Mouse (Mus musculus) MEL-GATA-1-ER (cell line): Measurements from ENCODE around the gene Ifna9.
"Not testable (repeated sequence)": the region's sequence is repeated elsewhere in the genome, so short reads cannot be mapped to it uniquely, and the experiment has no call there.

Source experiments
- DNase-seq: peaks from one replicate; pipeline ENCODE4 v3.0.0-alpha.2; 2012; ENCODE audit warnings: low read depth; ENCODE audit errors: extremely low read depth

Gene Ifna9

DNA sequence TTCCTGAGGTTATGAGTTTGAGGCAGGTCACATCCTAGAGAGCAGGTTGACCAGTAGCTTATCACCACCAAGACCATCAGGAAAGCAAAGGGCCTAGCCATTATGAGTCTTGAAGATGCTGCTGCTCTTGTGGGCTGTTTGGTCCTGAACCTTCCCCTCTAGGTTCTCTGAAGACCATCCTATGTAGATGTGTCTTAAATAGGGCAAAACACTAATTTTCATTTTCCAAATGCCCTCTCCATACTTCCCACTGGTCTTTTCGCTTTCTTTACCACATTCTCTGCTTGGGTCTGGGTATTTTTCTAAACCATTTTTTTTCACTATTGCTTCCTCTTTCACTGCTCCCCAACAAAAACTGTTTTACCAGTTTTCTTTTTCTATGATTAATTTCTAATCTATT is at the start of gene Ifna9:
Ifna9 (minus strand) TSS at position 101 of the 400 bp plus-strand sequence.
- no peak for DNase-seq

DNA sequence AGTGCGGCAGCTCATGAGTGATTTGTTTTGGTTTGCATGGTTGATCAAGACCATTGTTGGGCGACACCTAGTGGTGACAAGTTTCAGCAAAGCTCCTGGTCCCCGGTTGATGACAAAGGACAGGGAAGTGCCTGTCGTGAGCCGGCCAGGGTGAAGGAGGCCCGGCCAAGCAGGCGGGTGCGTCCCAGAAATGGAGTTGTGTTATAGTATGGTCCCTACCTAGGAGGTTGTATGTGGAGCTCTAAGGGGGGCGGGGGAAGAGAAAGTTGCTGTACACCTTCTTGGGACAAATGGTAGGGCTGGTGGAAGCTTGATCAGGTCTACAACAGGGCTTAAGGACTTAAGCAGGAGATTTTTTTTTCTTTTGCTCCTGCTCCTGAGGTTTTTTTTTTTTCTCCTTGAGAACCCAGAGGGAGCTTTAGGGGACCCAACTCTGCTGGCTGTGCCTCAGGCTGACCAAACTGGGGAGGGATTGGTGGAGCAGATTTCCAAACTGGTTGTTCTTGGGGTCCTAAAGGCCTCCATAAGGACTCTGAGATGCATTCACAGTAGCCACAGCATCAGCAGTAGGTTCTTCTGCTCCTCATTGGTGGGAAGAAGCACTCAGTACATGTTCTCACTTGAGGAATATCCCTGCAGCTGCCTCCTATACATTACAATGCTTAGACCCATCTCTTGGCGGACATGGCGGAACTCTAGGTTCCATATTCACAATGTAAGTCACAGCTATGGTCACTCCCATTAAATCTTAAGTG is 49.1 kb upstream of the Ifna9 start:
- DNase-seq = peak; percentile 98

DNA sequence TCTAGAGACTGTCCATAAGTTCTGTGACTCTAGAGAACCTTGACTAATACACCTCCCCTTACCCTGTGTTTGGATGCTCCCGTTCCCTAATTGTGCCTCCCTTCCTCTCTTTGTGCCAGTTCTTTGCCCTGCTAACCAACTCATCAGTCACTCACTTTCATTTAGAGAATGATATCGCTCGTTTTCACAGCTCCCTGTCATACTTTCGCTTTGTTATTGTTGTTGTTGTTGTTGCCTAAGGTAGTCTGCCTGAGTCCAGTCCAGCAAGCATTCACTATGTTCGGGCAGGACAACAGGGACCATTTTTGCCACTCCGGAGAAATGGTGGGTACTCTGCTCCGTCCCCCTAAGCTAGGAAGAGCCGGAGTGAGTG is 48.5 kb upstream of the Ifna9 start:
- no peak for DNase-seq

DNA sequence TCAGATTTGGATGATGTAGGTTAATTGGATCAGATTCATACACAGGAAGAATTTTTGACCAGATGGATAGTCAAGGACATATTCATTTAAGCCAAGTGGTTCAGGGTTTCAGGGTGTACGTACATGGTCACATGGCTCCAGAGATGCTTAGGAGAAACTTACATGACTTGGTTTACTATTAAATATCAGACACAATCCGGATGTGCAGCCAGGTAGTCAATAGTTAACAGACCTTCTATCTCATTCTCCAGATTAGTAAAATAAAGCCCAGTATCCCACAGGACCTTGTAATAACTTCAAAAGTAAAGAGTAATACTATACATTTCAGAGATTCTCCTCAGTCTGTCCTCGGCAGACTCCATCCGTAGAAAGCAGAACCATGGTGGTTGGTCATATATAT is 42.1 kb upstream of the Ifna9 start, which contains the start of gene C87499:
C87499 (minus strand) TSS at position 101 of the 400 bp plus-strand sequence.
- DNase-seq = no peak

DNA sequence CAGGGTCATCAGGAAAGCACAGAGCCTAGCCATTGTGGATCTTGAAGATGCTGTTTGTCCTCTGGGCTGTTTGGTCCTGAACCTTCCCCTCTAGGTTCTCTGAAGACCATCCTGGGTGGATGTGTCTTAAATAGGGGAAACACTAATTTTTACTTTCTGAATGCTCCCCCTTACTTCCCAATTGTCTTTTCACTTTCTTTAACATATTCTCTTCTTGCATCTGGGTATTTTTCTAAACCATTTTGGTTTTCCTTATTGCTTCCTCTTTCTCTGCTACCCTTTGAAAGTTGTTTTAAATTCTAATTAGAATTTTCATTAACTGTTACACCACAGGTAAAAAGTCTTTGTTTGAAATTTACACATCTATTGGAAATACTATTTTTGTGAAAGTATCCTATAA is 11.1 kb upstream of the Ifna9 start, which contains the start of gene Ifna12:
Ifna12 (minus strand) TSS at position 101 of the 400 bp plus-strand sequence.
- no peak for DNase-seq

DNA sequence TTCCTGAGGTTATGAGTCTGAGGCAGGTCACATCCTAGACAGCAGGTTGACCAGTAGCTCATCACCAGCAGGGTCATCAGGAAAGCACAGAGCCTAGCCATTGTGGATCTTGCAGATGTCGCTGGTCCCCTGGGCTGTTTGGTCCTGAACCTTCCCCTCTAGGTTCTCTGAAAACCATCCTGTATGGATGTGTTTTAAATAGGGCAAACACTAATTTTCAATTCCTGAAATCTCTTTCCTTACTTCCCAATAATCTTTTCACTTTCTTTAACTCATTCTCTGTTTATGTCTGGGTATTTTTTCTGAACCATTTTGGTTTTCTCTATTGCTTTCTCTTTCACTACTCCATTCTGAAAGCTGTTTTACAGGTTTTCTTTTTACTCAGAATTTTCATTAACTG is 20.5 kb downstream of the Ifna9 start, which contains the start of gene Ifna14:
Ifna14 (minus strand) TSS at position 101 of the 400 bp plus-strand sequence.
- DNase-seq = no peak

DNA sequence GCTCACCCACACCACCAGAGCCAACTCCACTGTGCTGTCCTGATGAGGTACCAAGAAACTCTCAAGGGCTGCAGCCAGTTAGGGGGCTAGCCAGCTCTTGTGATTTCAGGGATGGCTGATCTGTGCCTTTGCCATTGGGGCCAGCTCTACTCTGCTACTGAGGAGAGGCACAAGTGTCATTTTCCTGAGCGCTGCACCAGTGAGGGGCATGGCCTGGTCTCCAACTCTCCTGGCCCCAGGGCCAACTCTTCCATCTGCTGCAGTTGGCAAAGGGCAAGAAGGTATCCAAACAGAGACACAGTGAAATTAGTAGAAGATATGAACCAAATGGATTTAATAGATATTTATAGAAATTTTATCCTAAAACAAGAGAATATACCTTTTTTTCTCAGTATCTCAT is 30.4 kb downstream of the Ifna9 start:
- no peak for DNase-seq

DNA sequence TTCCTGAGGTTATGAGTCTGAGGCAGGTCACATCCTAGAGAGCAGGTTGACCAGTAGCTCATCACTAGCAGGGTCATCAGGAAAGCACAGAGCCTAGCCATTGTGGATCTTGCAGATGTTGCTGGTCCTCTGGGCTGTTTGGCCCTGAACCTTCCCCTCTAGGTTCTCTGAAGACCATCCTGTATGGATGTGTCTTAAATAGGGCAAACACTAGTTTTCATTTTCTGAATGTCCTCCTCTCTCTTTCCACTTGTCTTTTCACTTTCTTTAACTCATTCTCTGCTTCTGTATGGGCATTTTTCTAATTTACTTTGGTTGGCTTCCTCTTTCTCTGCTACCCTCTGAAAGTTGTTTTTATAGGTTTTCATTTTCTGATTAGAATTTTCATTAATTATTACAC is 34.0 kb downstream of the Ifna9 start, which contains the start of gene Ifna15:
Ifna15 (minus strand) TSS at position 101 of the 400 bp plus-strand sequence.
- not testable (repeated sequence) for DNase-seq

DNA sequence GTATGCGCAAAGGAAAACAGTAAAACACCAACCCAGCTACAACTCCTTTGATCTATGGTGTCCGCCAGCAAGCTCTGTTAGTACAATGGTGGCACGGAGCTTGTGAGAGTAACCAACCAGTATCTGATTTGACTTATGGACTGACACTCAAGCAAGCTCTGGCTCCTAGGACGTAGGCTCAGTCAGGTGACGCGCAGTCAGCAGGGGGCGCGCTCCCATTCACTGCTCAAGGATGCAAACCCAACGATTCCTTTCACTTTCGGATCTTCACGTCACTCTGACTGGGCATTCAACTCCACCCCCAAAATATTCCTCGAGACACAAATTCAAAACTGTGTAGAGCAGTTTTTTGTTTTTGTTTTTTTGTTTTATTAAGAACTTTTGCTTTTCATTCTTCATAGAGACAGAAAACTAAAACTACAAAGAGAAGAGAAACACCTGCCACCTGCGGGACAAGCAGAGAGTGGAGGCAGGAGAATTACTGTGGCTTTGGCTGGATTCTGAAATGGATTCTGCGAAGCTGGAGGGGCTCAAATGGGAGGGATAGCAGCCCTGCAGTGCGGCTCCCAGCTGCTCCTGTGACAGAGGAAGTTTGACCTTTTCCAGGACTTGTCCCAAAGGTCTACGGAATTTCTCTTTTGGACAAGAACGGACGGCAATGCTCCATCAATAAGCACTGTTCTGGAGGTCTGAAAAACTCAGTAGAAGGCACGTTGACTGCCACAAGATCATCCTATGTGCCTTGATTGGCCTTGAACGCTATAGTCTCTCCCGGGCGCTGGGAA is 41.8 kb downstream of the Ifna9 start:
- DNase-seq = peak; percentile 87

DNA sequence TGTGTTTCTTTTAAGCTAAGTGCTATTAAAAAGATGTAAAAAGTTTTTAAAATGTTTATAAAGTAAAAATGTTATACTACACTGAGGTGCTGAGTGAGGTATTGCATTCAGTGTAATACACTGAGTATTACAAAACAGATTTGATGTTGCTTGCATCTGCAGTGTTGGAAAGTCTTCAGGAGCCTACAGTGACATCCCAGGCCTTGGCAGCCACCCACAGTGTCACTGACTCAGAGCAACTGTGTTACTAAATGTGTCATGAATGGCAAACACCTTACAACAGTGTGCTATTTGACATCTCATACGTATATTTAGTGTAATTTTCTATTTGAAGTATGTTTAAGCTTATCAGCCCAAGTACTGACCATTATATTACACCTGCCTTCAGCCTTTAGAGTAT is 44.2 kb downstream of the Ifna9 start:
- DNase-seq = no peak

DNA sequence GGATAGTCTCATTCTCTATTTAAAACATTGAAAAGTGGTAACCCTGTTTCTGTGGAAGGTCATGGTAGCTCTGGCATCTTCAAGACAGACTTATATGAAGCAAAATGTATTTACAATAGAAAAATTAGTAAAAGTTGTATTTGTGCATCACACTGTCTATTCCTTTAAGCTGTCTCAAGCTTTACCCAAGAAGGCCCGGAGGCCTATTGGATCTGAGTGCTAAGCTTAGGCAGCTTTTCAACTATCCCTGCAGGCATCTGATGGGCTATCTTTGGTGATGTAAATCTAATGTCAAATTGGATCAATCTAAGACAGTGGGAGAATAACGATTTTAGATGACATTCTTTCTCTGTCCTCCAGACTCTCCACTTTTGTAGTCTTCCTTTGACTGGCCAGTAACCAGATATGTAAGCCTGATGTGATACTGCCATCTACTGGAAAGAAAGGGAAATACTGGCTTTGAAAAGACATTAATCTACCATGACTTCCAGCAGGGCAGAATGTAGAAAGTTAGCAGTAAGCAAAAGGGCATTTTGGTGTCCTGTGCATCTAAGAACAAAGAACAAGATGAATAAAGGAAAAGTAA is 48.4 kb downstream of the Ifna9 start:
- DNase-seq = peak; percentile 56
